Mouse (Mus musculus): Measurements from ENCODE around the gene Atp5d. TPM values are rescaled to one million over a fixed set of nuclear protein-coding genes. Genes with fewer than 3 reads are reported as not detected.

Gene Atp5d
- polyA plus RNA-seq, 1 experiment = 758 TPM

GRCm38 (mm10) chr10:80098630-80099029, 39.8 kb upstream of the Atp5d start:
- H3K27me3 ChIP-seq (ENCODE audit: control insufficient read depth, insufficient read depth, low read length) = no peaks in the 10 kb centered on the region
- no peak overlapping the region for H3K4me3 ChIP-seq (replicated peaks; ENCODE audit: insufficient read depth, low read depth, low read length)
- no peak overlapping the region for H3K27ac ChIP-seq (ENCODE audit: insufficient read depth, low read length)
- WGBS = 93% methylated on average over 5 of the region's 5 CpGs
- DNase-seq = no peak
- TF ChIP-seq CTCF (IDR thresholded peaks at IDR 0.05; ENCODE audit: borderline replicate concordance, insufficient read depth, low read depth, low read length) = no peak
- TF ChIP-seq POLR2A (IDR thresholded peaks at IDR 0.05; ENCODE audit: borderline replicate concordance, insufficient read depth, low read length) = no peak
- H3K4me1 ChIP-seq (ENCODE audit: control insufficient read depth, insufficient read depth, low read length) = peaks cover 18% of the 10 kb centered on the region

GRCm38 (mm10) chr10:80100982-80101381, 37.5 kb upstream of the Atp5d start:
- Histone ChIP-seq H3K4me1 (ENCODE audit: control insufficient read depth, insufficient read depth, low read length) (peaks cover 13% of the 10 kb centered on the region), H3K4me3 (replicated peaks; ENCODE audit: insufficient read depth, low read depth, low read length) (no peak overlapping the region), H3K27ac (ENCODE audit: insufficient read depth, low read length) (no peak overlapping the region), H3K27me3 (ENCODE audit: control insufficient read depth, insufficient read depth, low read length) (no peaks in the 10 kb centered on the region)
- DNase-seq = no peak
- WGBS = 61% methylated on average over 11 of the region's 11 CpGs
- TF ChIP-seq POLR2A (IDR thresholded peaks at IDR 0.05; ENCODE audit: borderline replicate concordance, insufficient read depth, low read length) (no peak), CTCF (IDR thresholded peaks at IDR 0.05; ENCODE audit: borderline replicate concordance, insufficient read depth, low read depth, low read length) (no peak)

GRCm38 (mm10) chr10:80102216-80102915, 36.1 kb upstream of the Atp5d start:
- peak overlapping the region; percentile 97 for H3K4me3 ChIP-seq (replicated peaks; ENCODE audit: insufficient read depth, low read depth, low read length)
- H3K4me1 ChIP-seq (ENCODE audit: control insufficient read depth, insufficient read depth, low read length) = peaks cover 13% of the 10 kb centered on the region
- WGBS = under 1% methylated on average over 59 of the region's 59 CpGs
- H3K27me3 ChIP-seq (ENCODE audit: control insufficient read depth, insufficient read depth, low read length) = no peaks in the 10 kb centered on the region
- H3K27ac ChIP-seq (ENCODE audit: insufficient read depth, low read length) = peak overlapping the region; percentile 67
- peak; percentile 77 for TF ChIP-seq POLR2A (IDR thresholded peaks at IDR 0.05; ENCODE audit: borderline replicate concordance, insufficient read depth, low read length)
- TF ChIP-seq CTCF (IDR thresholded peaks at IDR 0.05; ENCODE audit: borderline replicate concordance, insufficient read depth, low read depth, low read length) = no peak
- DNase-seq = peak; percentile 84 to 85

- peak overlapping the region; percentile 12; the same call in 1 of the 2 replicates for H3K27ac ChIP-seq (ENCODE audit: insufficient read depth, low read length)
- no peaks in the 10 kb centered on the region for H3K27me3 ChIP-seq (ENCODE audit: control insufficient read depth, insufficient read depth, low read length)
- WGBS = 75% methylated on average over 2 of the region's 2 CpGs
- no peak for TF ChIP-seq CTCF (IDR thresholded peaks at IDR 0.05; ENCODE audit: borderline replicate concordance, insufficient read depth, low read depth, low read length)
- TF ChIP-seq POLR2A (IDR thresholded peaks at IDR 0.05; ENCODE audit: borderline replicate concordance, insufficient read depth, low read length) = no peak
- H3K4me3 ChIP-seq (replicated peaks; ENCODE audit: insufficient read depth, low read depth, low read length) = peak overlapping the region; percentile 97
- H3K4me1 ChIP-seq (ENCODE audit: control insufficient read depth, insufficient read depth, low read length) = peaks cover 13% of the 10 kb centered on the region
- no peak for DNase-seq
Observed at GRCm38 (mm10) chr10:80103032-80103431, 35.4 kb upstream of the Atp5d start.

GRCm38 (mm10) chr10:80104181-80104580, 34.3 kb upstream of the Atp5d start:
- Histone ChIP-seq H3K4me3 (replicated peaks; ENCODE audit: insufficient read depth, low read depth, low read length) (no peak overlapping the region), H3K27ac (ENCODE audit: insufficient read depth, low read length) (no peak overlapping the region), H3K4me1 (ENCODE audit: control insufficient read depth, insufficient read depth, low read length) (peaks cover 13% of the 10 kb centered on the region), H3K27me3 (ENCODE audit: control insufficient read depth, insufficient read depth, low read length) (no peaks in the 10 kb centered on the region)
- DNase-seq = no peak
- TF ChIP-seq CTCF (IDR thresholded peaks at IDR 0.05; ENCODE audit: borderline replicate concordance, insufficient read depth, low read depth, low read length) (no peak), POLR2A (IDR thresholded peaks at IDR 0.05; ENCODE audit: borderline replicate concordance, insufficient read depth, low read length) (no peak)
- WGBS = 78% methylated on average over 3 of the region's 3 CpGs

GRCm38 (mm10) chr10:80105460-80105859, 33.0 kb upstream of the Atp5d start, which contains the start of gene Sbno2:
Gene Sbno2, minus strand, starts transcription at chr10:80105571.
- DNase-seq = no peak
- Histone ChIP-seq H3K27ac (ENCODE audit: insufficient read depth, low read length) (no peak within 1 kb of the TSS), H3K4me1 (ENCODE audit: control insufficient read depth, insufficient read depth, low read length) (peaks cover 13% of the 10 kb centered on the region), H3K27me3 (ENCODE audit: control insufficient read depth, insufficient read depth, low read length) (no peaks in the 10 kb centered on the region), H3K4me3 (replicated peaks; ENCODE audit: insufficient read depth, low read depth, low read length) (no peak within 1 kb of the TSS)
- 82% methylated on average over 5 of the region's 5 CpGs for WGBS
- no peak for TF ChIP-seq CTCF (IDR thresholded peaks at IDR 0.05; ENCODE audit: borderline replicate concordance, insufficient read depth, low read depth, low read length)

- Histone ChIP-seq H3K27ac (ENCODE audit: insufficient read depth, low read length) (no peak overlapping the region), H3K27me3 (ENCODE audit: control insufficient read depth, insufficient read depth, low read length) (no peaks in the 10 kb centered on the region), H3K4me3 (replicated peaks; ENCODE audit: insufficient read depth, low read depth, low read length) (no peak overlapping the region), H3K4me1 (ENCODE audit: control insufficient read depth, insufficient read depth, low read length) (peaks cover 13% of the 10 kb centered on the region)
- DNase-seq = no peak
- TF ChIP-seq POLR2A (IDR thresholded peaks at IDR 0.05; ENCODE audit: borderline replicate concordance, insufficient read depth, low read length) (no peak), CTCF (IDR thresholded peaks at IDR 0.05; ENCODE audit: borderline replicate concordance, insufficient read depth, low read depth, low read length) (no peak)
- 75% methylated on average over 5 of the region's 5 CpGs for WGBS
Observed at GRCm38 (mm10) chr10:80105926-80106325, 32.5 kb upstream of the Atp5d start.

- Histone ChIP-seq H3K4me3 (replicated peaks; ENCODE audit: insufficient read depth, low read depth, low read length) (no peak overlapping the region), H3K27ac (ENCODE audit: insufficient read depth, low read length) (no peak overlapping the region), H3K27me3 (ENCODE audit: control insufficient read depth, insufficient read depth, low read length) (no peaks in the 10 kb centered on the region), H3K4me1 (ENCODE audit: control insufficient read depth, insufficient read depth, low read length) (peaks cover 4% of the 10 kb centered on the region)
- WGBS = 31% methylated on average over 6 of the region's 6 CpGs
- DNase-seq = no peak
- TF ChIP-seq POLR2A (IDR thresholded peaks at IDR 0.05; ENCODE audit: borderline replicate concordance, insufficient read depth, low read length) (no peak), CTCF (IDR thresholded peaks at IDR 0.05; ENCODE audit: borderline replicate concordance, insufficient read depth, low read depth, low read length) (no peak)
Observed at GRCm38 (mm10) chr10:80107678-80108077, 30.8 kb upstream of the Atp5d start.

Measured in cerebellum, adult 2 months (tissue).